Mouse (Mus musculus) right cerebral cortex, postnatal 14 days (tissue): ENCODE results near the gene Clmp.

Experiments
- DNase-seq: peaks from one replicate; pipeline ENCODE4 v3.0.0; 2022

Clmp gene

GRCm38 (mm10) chr9:40685801-40686420, at the start of gene Clmp:
Clmp (plus strand) TSS chr9:40685962.
- DNase-seq, result peak; percentile 43

GRCm38 (mm10) chr9:40636054-40636453, 49.7 kb upstream of the Clmp start:
- peak; percentile 75 for DNase-seq

- no peak for DNase-seq
Observed at GRCm38 (mm10) chr9:40637705-40638393, 47.9 kb upstream of the Clmp start.

GRCm38 (mm10) chr9:40638394-40639049, 47.2 kb upstream of the Clmp start:
- DNase-seq, result no peak

GRCm38 (mm10) chr9:40639536-40640187, 46.1 kb upstream of the Clmp start:
- DNase-seq, result no peak

- no peak for DNase-seq
Observed at GRCm38 (mm10) chr9:40641318-40641717, 44.4 kb upstream of the Clmp start.

GRCm38 (mm10) chr9:40642470-40643220, 43.1 kb upstream of the Clmp start:
- no peak for DNase-seq

- DNase-seq, result no peak
Observed at GRCm38 (mm10) chr9:40649444-40649843, 36.3 kb upstream of the Clmp start.

GRCm38 (mm10) chr9:40649983-40650382, 35.8 kb upstream of the Clmp start:
- DNase-seq, result no peak

- no peak for DNase-seq
Observed at GRCm38 (mm10) chr9:40651239-40651859, 34.4 kb upstream of the Clmp start.

GRCm38 (mm10) chr9:40652757-40653156, 33.0 kb upstream of the Clmp start:
- DNase-seq, result no peak

GRCm38 (mm10) chr9:40666190-40666803, 19.5 kb upstream of the Clmp start:
- no peak for DNase-seq

- DNase-seq, result no peak
Observed at GRCm38 (mm10) chr9:40670313-40670712, 15.4 kb upstream of the Clmp start, which contains the start of gene Gm21915. Gm21915 (plus strand) TSS chr9:40670613.

GRCm38 (mm10) chr9:40671323-40671930, 14.3 kb upstream of the Clmp start:
- no peak for DNase-seq

- no peak for DNase-seq
Observed at GRCm38 (mm10) chr9:40675203-40675958, 10.4 kb upstream of the Clmp start.

- DNase-seq, result no peak
Observed at GRCm38 (mm10) chr9:40678653-40679052, 7.1 kb upstream of the Clmp start.

GRCm38 (mm10) chr9:40686421-40686899, 698 bp downstream of the Clmp start:
- no peak for DNase-seq

- no peak for DNase-seq
Observed at GRCm38 (mm10) chr9:40687053-40687452, 1.3 kb downstream of the Clmp start.

GRCm38 (mm10) chr9:40687553-40687952, 1.8 kb downstream of the Clmp start:
- DNase-seq, result peak; percentile 29

- DNase-seq, result no peak
Observed at GRCm38 (mm10) chr9:40690511-40690910, 4.7 kb downstream of the Clmp start.
